Mouse (Mus musculus) neural tube, embryonic 11.5 days (tissue): Measurements from ENCODE around the gene Tex33. TPM values are rescaled to one million over a fixed set of nuclear protein-coding genes. Genes with fewer than 3 reads are reported as not detected.
"Not testable (repeated sequence)": the region's sequence is repeated elsewhere in the genome, so short reads cannot be mapped to it uniquely, and the experiment has no call there.

ENCODE experiments used
- ATAC-seq: fragments of 200-750 bp; cut with Nextera tagmentation; 2 replicates; pipeline ENCODE4 v1.8.0; 2017; ENCODE audit warnings: moderate number of reproducible peaks, mild to moderate bottlenecking, moderate TSS enrichment, moderate library complexity; ENCODE audit not compliant: insufficient read depth, low FRiP score, low TSS enrichment
- DNase-seq: peaks from one replicate; pipeline ENCODE4 v3.0.0-alpha.2; 2015; ENCODE audit warnings: low spot score
- H3K27ac ChIP-seq: fragments of 300-500 bp; sonication (generic); 2 replicates; pipeline ENCODE4 v1.5.1; 2014; ENCODE audit warnings: low read depth, mild to moderate bottlenecking, low read length
- H3K27me3 ChIP-seq: fragments of 300-500 bp; sonication (generic); 2 replicates; pipeline ENCODE4 v1.6.1; 2014; ENCODE audit warnings: mild to moderate bottlenecking, low read length, mixed read lengths; ENCODE audit not compliant: control insufficient read depth, insufficient read depth
- H3K36me3 ChIP-seq: fragments of 300-500 bp; sonication (generic); 2 replicates; pipeline ENCODE4 v1.6.1; 2014; ENCODE audit warnings: mild to moderate bottlenecking, low read length, moderate library complexity, mixed read lengths; ENCODE audit not compliant: control insufficient read depth, insufficient read depth
- H3K4me1 ChIP-seq: fragments of 300-500 bp; sonication (generic); 2 replicates; pipeline ENCODE4 v1.6.1; 2014; ENCODE audit warnings: low read length, mixed read lengths; ENCODE audit not compliant: control insufficient read depth, insufficient read depth
- H3K4me2 ChIP-seq: fragments of 300-500 bp; sonication (generic); 2 replicates; pipeline ENCODE4 v1.6.1; 2014; ENCODE audit warnings: low read depth, mild to moderate bottlenecking, moderate library complexity
- H3K4me3 ChIP-seq: fragments of 300-500 bp; sonication (generic); 2 replicates; pipeline ENCODE4 v1.5.1; 2014; ENCODE audit warnings: low read depth, low read length
- H3K9ac ChIP-seq: fragments of 300-500 bp; sonication (generic); 2 replicates; pipeline ENCODE4 v1.6.1; 2014; ENCODE audit warnings: mild to moderate bottlenecking, low read length
- H3K9me3 ChIP-seq: fragments of 300-500 bp; sonication (generic); 2 replicates; pipeline ENCODE4 v1.6.1; 2016; ENCODE audit warnings: low read length; ENCODE audit not compliant: control insufficient read depth
- WGBS: fragments of 180-500 bp; shearing (Covaris S2); extraction: QIAGEN DNeasy Blood & Tissue Kit; methylation state at CpG from one replicate; pipeline ENCODE4 v1.1.7; 2014; 5-methylcytosine and 5-hydroxymethylcytosine counted together
- polyA plus RNA-seq: library from polyadenylated mRNA; unstranded; fragments of >200 nt; fragmentation: Nextera tagmentation; extraction: Ambion mirVana; gene quantifications from 2 replicates; pipeline ENCODE4 v1.2.1, GENCODE M21; 2014

Gene Tex33
- polyA plus RNA-seq, 1 experiment from 2014 or later: not detected

DNA sequence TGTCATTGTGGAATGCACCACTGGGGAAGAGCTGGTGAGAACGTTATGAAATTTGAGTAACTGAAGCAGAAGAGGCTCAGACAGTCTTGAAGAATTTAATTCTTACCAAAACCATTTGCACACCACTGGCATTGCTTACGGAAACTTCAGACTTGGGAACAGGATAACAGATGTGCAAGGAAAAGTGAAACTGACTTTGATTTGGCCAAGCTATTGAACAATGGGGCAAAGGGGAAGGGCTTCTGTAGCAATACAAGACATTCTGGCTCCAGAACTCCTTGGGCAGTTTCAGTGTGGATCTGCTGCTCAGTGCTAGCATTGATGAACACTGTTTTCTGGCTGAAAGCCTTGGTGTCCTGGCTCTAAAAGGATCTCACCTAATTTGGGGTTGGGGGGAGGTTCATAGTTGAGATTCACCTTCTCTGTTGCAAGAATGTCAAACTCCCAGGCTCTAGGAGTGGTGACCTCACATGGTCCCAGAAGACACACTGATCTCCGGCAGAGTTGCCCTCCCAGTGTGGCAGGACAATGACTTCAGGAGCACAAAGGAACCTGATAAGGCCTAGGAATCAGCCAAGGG, 44.0 kb downstream of the Tex33 start:
- Histone ChIP-seq H3K4me1 (no peaks in the 10 kb centered on the region), H3K4me3 (no peak overlapping the region), H3K27ac (no peak overlapping the region), H3K36me3 (no peaks in the 10 kb centered on the region), H3K9me3 (no peaks in the 10 kb centered on the region), H3K9ac (no peak overlapping the region), H3K4me2 (no peak overlapping the region), H3K27me3 (no peaks in the 10 kb centered on the region)
- DNase-seq (no peak), ATAC-seq (no peak)
- 66% methylated on average over 3 of the region's 3 CpGs for WGBS

DNA sequence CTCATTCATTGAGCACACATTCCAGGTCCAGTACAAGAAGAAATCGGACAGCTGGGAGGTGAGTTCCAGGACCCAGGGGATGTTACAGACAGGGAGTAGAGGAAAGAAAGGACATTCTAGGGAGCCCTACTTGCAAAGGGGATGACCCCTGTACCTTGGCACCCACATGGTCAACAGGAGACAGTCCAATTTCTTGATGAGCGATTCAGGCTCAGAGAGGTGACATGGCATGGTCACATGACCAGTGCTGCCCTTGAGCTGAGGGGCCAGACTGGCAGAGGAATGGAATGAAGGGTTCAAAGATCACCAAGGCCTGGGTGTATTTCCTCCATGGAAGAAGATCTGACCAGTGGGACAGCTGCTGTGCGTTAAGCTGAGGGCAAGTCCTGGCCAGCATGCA, 51.1 kb downstream of the Tex33 start:
- no peaks in the 10 kb centered on the region for H3K36me3 ChIP-seq
- H3K27ac ChIP-seq: no peak overlapping the region
- 86% methylated on average over 3 of the region's 3 CpGs for WGBS
- no peak overlapping the region for H3K9ac ChIP-seq
- no peak overlapping the region for H3K4me2 ChIP-seq
- no peak overlapping the region for H3K4me3 ChIP-seq
- DNase-seq (no peak), ATAC-seq (no peak)
- H3K9me3 ChIP-seq: no peaks in the 10 kb centered on the region
- H3K27me3 ChIP-seq: no peaks in the 10 kb centered on the region
- no peaks in the 10 kb centered on the region for H3K4me1 ChIP-seq

DNA sequence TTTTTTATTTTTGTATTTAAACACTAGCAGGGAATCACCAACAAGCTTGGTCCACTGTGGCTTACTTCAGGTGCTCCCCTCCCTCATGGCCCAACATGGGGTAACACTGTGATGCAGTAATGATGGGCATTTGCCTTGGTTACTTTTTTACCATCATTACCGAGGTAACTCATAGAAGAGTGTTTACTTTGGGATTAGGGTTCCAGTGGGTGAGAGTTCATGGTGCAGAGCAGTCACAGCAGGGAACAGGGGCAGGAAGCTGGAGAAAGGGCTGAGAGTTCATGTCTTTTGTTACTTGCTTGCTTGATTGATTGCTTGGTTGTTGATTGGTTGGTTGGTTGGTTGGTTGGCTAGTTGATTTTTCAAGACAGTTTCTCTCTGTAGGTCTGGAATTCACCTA, 52.0 kb downstream of the Tex33 start:
- H3K4me3 ChIP-seq: no peak overlapping the region
- no peak overlapping the region for H3K27ac ChIP-seq
- DNase-seq: no peak
- no peaks in the 10 kb centered on the region for H3K4me1 ChIP-seq
- H3K9me3 ChIP-seq: no peaks in the 10 kb centered on the region
- H3K9ac ChIP-seq: no peak overlapping the region
- no peaks in the 10 kb centered on the region for H3K27me3 ChIP-seq
- H3K4me2 ChIP-seq: no peak overlapping the region
- H3K36me3 ChIP-seq: no peaks in the 10 kb centered on the region
- ATAC-seq: no peak
- WGBS: 23% methylated on average over 1 of the region's 1 CpGs

DNA sequence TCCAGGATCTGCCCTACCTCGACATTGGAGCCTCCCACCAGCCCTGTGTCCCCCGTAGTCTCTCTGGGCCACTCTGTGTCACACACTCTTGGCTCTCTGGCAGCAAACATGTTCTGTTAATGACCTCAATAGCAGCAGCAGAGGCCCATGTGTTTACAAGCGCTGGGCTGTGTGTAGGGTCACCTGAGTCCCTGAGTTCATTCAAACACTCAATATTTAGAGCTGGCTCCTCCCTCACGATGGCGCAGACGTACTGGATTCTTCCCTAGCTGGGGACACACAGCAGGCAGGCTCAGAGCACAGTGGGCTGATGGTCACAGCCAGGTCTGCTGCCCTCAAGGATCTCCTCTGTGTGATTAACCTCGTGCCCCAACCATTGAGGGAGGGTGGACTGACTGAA, 54.8 kb downstream of the Tex33 start:
- H3K4me3 ChIP-seq, ATAC-seq, H3K27me3 ChIP-seq, DNase-seq, H3K36me3 ChIP-seq, H3K9me3 ChIP-seq, H3K27ac ChIP-seq, H3K4me2 ChIP-seq, H3K4me1 ChIP-seq, H3K9ac ChIP-seq: not testable (repeated sequence)
- 77% methylated on average over 6 of the region's 7 CpGs for WGBS

DNA sequence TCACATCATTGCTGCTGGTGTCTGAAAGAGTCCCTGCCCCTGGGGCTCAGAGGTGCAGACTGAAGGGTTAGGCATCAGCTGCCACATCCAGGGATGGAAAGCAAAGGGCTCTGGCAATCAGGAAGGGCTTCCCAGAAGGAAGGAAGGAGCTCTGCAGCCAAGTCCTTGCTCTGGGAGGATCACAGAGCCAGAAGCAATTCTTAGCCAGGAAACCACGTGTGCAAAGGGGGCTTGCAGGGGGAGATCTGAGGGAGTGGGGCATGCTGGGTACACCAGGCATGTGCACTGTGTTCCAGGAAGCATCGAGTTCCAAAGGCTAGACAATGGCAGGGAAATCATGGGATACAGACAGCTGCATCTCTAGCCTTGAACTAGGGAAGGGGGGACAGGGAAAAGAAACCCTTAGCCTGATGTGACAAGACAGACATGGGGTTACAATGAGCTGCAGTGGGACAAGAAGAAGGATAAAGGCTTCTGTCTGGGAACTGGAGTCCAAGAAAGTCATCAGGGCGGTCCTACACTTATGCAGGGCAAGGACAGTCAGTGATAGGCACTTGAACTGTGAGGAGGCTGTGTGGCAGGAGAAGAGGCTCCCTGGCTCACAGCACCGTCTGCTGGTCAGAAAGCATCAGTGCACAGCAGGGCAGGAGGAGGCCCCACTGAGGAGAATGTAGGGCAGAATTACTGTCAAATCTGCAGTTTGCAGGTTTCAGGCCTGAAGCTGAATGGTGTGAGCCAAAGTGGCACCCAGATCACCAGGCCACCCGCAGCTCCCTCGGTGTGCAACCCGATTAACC, 55.9 kb downstream of the Tex33 start:
- not testable (repeated sequence) for H3K36me3 ChIP-seq, H3K27ac ChIP-seq, H3K4me3 ChIP-seq, H3K4me1 ChIP-seq, H3K27me3 ChIP-seq, H3K9ac ChIP-seq, ATAC-seq, H3K9me3 ChIP-seq, H3K4me2 ChIP-seq
- 40% methylated on average over 7 of the region's 7 CpGs for WGBS
- DNase-seq: peak; percentile 51

DNA sequence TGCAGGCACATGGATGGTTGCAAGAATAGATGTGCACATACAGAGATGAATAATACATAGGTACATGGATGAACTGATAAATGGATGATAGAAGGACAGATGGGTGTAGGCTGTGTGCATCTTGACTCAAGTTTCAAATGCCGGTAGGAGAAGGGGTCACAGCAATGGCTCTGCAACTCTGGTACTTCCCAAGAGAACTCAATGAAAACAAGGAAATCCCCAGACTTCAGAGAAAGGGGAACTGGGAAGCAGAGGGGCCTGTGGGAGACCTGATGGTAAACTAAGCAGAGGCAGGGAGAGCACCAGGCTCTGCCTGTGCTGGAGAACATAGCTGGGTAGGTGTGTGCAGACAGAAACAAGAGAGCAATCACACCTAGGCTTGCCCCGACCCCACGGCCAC, 61.3 kb downstream of the Tex33 start:
- H3K4me1 ChIP-seq: no peaks in the 10 kb centered on the region
- no peaks in the 10 kb centered on the region for H3K36me3 ChIP-seq
- no peak overlapping the region for H3K4me2 ChIP-seq
- ATAC-seq: no peak
- no peak overlapping the region for H3K4me3 ChIP-seq
- WGBS: 91% methylated on average over 3 of the region's 3 CpGs
- DNase-seq: no peak
- no peaks in the 10 kb centered on the region for H3K27me3 ChIP-seq
- H3K27ac ChIP-seq: no peak overlapping the region
- no peak overlapping the region for H3K9ac ChIP-seq
- H3K9me3 ChIP-seq: no peaks in the 10 kb centered on the region

DNA sequence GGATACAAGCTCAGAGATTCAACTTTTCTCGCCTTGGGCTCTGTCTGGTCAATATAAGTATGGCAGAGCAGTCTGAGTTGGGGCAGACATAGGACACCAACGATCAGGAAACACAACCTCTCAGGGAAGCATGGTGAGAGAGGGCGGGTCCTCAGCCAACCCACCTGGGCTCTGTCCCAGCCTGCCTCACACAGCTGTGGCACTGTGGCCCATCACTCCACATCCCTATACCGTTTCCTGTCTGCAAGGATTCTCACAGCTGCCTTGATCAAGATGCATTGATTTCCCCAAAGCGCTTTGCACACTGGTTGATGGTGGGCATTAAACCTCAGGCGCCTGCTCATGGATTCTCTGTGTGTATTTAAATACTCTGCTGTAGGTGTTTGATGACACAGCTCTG, 62.7 kb downstream of the Tex33 start:
- H3K4me2 ChIP-seq: no peak overlapping the region
- H3K36me3 ChIP-seq: no peaks in the 10 kb centered on the region
- WGBS: 79% methylated on average over 6 of the region's 6 CpGs
- H3K4me3 ChIP-seq: no peak overlapping the region
- H3K27ac ChIP-seq: no peak overlapping the region
- 0 out of 2 replicates have a peak, but pooled peaks cover 3% of the 10 kb centered on the region for H3K4me1 ChIP-seq
- no peak for ATAC-seq
- DNase-seq: no peak
- no peaks in the 10 kb centered on the region for H3K27me3 ChIP-seq
- H3K9me3 ChIP-seq: no peaks in the 10 kb centered on the region
- H3K9ac ChIP-seq: no peak overlapping the region

DNA sequence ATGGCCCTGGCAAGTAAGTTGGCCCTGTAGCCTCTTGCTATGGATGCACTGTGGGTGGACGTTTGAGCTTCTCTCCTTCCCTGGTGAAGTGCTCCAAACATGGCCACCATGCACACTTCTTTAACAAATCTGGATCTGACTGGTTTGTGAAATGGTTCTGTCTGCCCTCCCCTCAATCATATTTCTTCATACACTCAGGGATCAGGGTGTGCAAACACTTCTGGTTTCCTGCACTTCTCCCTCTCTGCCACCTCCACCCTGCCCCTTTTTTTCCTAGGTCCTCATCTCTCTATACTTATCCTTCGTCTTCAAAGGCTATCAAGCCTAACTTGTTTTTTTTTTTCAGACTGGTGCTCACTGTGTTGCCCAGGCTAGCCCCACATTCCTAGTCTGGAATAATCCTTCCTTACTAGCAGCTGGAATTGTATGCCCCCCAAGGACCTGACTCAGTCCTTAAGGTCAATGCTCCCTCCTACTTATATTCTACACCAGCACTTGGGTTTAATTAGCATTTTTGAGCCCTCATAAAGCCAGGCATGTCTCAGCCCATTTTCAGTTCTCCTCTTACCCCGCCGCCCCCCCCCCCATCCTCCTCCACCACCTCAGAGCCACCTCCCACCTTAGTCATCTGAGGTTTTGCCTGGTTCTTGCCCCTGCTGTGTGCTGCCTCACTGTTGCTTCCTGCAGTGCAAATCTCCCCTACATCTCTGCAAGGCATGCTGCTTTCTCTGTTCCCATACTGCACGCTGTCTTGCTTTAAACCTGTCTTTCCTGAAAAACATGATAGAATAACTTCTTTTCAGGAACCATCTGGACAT, 64.0 kb downstream of the Tex33 start:
- no peak overlapping the region for H3K27ac ChIP-seq
- 0 out of 2 replicates have a peak, but pooled peaks cover 3% of the 10 kb centered on the region for H3K4me1 ChIP-seq
- H3K36me3 ChIP-seq: no peaks in the 10 kb centered on the region
- H3K27me3 ChIP-seq: no peaks in the 10 kb centered on the region
- 81% methylated on average over 5 of the region's 5 CpGs for WGBS
- H3K4me2 ChIP-seq: no peak overlapping the region
- no peak overlapping the region for H3K4me3 ChIP-seq
- DNase-seq: no peak
- no peak overlapping the region for H3K9ac ChIP-seq
- H3K9me3 ChIP-seq: no peaks in the 10 kb centered on the region
- no peak for ATAC-seq
